Mouse (Mus musculus) heart, postnatal 25 days (tissue): ENCODE results near the gene Gspt2. TPM values are rescaled to one million over a fixed set of nuclear protein-coding genes. Genes with fewer than 3 reads are reported as not detected.
"Not testable (repeated sequence)": the region's sequence is repeated elsewhere in the genome, so short reads cannot be mapped to it uniquely, and the experiment has no call there.

ENCODE experiments used
- DNase-seq: peaks from one replicate; pipeline ENCODE4 v3.0.0; 2022; ENCODE audit warnings: low spot score
- intact Hi-C: fragments of 180-260 bp; cut with DNase I; formaldehyde crosslinking; loops from one replicate; pipeline ENCODE4 v1.15.1; 2025
- total RNA-seq, 2 experiments: library from RNA; stranded (reverse); gene quantifications; 2 replicates each; pipeline ENCODE4 v1.2.3; 2021

Gene Gspt2
- under 1 TPM; 0.23 to 0.56 TPM for total RNA-seq

DNA sequence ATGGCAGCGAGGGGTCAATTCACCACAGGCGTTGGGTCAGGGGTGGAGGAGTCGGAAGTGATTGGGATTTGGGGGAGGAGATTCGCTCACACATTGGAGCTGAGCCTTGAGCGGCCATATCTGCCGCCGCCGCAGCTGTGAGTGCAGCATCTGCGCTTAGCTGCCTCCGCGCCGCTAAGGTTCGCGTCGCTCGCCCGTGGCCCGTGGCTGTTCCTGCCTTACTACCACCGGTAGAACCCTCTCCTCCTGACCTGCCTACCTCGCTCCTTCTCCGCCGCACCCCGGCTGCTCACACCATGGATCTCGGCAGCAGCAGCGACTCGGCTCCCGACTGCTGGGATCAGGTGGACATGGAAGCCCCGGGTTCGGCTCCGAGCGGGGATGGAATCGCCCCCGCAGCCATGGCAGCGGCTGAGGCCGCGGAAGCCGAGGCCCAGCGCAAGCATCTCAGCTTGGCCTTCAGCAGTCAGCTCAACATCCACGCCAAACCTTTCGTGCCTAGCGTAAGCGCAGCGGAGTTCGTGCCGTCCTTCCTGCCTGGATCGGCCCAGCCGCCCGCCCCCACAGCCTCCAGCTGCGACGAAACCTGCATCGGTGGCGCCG is at the start of gene Gspt2:
Gspt2 (plus strand) TSS at position 109 of the 603 bp plus-strand sequence.
- no peak for DNase-seq
- intact Hi-C loops = no loop called here

DNA sequence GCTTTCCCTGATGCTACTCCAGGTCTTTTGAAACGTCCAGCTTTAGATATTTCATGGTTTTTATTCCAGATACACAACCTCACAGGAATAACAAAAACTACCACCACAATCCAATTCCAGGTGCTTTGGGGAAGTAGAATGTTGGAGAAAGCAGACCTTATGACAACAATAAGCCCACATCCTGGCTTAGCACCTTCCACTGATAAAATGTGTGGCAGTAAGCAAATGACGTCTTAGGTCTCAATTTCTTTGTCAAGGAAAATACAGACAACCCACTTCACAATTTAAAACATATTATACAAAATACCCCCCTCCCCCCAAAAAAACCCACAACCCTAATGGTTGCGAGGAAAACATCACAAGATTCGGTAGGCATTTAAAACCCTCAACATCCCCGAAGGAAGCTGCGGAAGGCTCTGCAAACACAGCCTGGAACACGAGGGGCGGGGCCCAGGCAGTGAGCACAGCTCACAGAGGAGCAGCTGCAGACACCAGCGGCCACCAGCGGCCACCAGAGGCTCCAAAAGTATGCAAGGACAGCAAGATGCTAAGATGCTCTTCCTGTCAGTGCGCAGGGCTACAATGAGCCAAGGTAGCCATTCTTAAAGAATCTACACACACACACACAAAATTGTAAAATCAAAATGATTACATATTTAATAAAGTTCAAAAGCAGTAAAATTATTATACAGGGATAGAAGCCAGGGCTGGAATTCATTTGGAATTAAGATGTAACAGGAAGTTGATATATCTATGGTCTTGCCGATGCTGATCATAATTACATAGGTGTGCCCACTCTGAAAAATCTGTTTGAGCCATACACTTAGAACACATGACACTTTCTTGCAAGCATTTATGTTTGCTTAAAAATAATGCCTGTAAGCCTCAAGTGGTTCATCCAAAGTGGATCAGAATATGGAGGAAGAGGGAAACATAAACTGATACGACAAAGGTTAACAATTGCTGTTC is 10.8 kb upstream of the Gspt2 start:
- DNase-seq = no peak
- intact Hi-C loops = no loop called here

DNA sequence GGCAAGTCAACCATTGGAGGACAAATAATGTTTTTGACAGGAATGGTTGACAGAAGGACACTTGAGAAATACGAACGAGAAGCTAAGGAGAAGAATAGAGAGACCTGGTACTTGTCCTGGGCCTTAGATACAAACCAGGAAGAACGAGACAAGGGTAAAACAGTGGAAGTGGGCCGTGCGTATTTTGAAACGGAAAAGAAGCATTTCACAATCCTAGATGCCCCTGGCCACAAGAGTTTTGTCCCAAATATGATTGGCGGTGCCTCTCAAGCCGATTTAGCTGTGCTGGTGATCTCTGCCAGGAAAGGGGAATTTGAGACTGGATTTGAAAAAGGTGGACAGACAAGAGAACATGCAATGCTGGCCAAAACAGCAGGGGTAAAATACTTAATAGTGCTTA is 1.0 kb downstream of the Gspt2 start:
- no peak for DNase-seq
- intact Hi-C loops = no loop called here

DNA sequence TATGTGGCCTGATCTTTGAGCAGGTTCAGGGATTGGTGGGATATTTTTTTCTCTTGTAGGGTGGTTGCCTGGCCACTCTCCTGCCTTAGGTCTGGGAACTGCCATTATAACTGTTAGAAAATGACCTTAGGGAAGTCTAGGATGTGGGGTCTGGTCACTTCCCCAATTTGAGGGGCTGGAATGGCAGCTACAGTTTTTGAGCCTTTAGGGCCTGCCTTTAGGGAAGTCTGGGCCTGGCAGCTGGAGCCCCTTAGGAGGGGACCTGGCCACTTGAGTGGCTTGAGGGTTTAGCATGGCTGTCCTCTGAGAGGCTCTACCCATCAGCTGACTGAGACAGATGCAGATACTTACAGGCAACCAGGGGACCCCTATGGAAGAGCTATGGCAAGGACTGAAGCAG is 12.7 kb downstream of the Gspt2 start:
- no peak for DNase-seq
- intact Hi-C loops = no loop called here

DNA sequence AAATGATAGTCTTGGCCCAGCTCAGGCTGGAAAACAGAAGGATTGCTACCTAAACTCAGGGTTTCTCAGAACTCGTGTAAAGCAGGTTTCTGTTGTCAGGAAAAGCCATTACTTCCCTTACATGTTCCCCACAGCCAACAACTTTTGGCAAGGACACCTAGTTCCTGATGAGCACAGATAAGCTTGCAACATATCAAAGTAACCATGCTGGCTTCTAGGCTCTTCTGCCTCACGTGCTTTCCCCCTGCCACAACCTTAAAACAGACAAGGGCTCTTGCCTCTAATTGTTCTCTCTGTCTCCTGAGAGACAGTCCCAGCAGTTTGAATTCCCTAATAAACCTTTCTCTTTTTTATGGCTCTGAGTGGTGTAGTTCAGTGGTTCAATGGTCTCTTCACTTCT is 21.9 kb downstream of the Gspt2 start:
- intact Hi-C loops = no loop called here
- no peak for DNase-seq

DNA sequence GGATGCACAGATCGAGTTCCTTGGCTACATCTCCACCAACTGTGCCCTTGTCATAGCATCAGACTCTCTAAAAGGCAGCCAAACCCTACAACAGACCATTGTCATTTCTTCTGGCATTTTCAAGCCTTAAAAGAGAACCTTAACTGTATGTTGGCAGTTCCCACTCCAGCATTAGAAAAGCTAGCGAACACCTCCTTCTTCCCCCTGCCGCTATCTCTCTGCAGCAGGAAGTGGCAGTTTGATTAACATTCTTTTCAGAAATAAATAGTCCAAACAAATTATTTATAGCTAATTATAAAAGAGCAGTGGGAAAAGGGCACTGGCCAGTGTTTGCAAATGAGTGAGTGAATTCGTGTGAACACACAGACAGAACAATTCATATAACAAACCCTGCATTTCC is 34.9 kb downstream of the Gspt2 start:
- intact Hi-C loops = no loop called here
- no peak for DNase-seq

DNA sequence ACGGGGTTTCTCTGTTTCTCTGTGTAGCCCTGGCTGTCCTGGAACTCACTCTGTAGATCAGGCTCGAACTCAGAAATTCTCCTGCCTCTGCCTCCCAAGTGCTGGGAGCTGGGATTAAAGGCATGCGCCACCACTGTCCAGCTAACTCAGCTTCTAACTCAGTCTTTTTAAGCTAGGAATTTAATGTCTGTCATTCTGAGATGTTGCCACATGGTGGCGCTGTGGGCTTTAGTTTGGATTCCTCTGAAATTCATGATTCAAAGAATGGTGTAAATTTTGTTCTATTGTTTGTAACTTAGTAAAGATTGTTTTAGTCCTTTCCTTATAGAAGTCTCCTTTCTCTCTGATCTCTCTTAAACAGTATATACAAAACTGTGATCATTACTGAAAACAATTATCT is 39.1 kb downstream of the Gspt2 start:
- intact Hi-C loops = no loop called here
- no peak for DNase-seq

DNA sequence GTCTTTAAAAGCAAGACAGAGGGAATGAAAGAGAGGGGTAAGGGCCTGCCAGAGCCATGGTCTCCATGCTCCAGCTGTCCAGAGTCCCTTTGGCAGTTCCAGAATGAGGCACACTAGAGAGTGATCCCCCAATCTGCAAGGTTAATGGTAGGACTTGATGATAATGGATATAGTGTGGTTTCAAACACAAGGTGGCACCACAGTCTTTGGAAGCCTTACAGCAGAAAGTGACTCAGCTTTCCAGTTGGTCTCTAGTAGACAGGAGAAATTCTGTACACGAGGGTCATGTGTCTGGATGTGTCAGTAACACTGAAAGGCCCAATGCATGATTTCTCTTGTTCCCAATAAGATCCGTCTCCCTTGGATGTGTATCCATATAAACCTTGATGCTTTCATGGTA is 45.7 kb downstream of the Gspt2 start:
- intact Hi-C loops, DNase-seq: not testable (repeated sequence)

DNA sequence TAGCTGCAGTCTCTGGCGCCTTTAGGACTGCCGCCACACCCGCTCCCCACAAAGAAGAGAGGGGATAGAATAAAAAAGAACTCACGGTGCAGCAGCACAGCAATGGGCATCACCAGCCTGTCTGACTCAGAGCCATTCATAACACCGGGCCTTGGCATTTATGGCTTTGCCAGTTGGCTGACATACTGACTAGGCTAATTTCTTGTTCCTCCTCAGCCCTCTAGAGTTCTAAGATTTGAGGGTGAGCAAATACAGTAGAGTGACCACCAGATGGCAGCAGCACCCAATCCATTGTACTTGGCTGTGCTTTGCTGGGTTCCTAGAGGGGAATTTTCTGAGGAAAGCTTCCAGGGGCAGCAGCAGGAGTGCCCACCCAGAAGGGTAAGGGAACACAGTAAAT is 53.7 kb downstream of the Gspt2 start:
- intact Hi-C loops = not testable (repeated sequence)
- DNase-seq = peak; percentile 1

Other genes with a start within 250 kb of the Gspt2 start
- gene Maged1, start 93.9 kb upstream of the Gspt2 start, total RNA-seq = 100 to 1,000 TPM in 1 of 2 experiments, 10 to 100 TPM in 1; 96.9 to 102 TPM
- gene Zxdb, start 88.5 kb downstream of the Gspt2 start, total RNA-seq = 1 to 10 TPM; 3.9 to 4.9 TPM